Mouse (Mus musculus): Measurements from ENCODE around the gene Elmod3.

Gene Elmod3

GRCm38 (mm10) chr6:72537998-72538500 lies 60.2 kb downstream of the Elmod3 start:
- ChIA-PET POLR2A (interaction anchor here (0.5 to 7.7 kb wide), 25 partner anchors 10 to 384 kb away, joined by 3 to 180 read pairs (median 4); partner anchors contain the start of genes Mat2a (in 3 of the 4), Ggcx (in 2 of the 4), Elmod3 (in 1 of the 4) and Retsat (in 1 of the 4)), CTCF (interaction anchor here in 3 of 4 experiments (0.6 to 1.9 kb wide), 7 partner anchors 15 to 207 kb away, joined by 3 to 10 read pairs (median 3); partner anchors contain the start of gene Ggcx (in 1 of the 3))

DNA sequence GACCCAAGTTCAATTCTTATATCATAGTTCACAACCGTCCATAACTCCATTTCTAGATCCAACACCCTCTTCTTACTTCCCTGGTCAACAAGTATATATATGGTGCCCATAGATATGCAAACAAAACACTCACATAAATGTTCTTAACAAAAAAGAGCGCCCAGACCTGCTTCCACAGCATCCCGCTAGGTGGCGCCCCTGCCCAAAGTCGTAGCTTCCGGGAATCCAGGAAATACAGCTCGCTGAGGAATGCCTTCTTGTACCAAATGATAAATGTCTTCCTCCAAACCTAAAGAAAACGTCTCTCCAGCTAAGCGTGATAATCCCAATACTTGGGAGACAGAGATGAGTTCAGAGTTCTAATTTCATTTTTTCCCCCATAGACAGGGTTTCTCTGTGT lies 63.0 kb downstream of the Elmod3 start:
- ChIA-PET CTCF (interaction anchor here (0.5 to 4.0 kb wide), 88 partner anchors 8 to 1039 kb away, joined by 3 to 82 read pairs (median 4); partner anchors contain the start of genes Vamp8 (in 3 of the 4), Ggcx (in 2 of the 4), Capg (in 1 of the 4) and Dnah6 (in 1 of the 4)), POLR2A (interaction anchor here (0.6 to 7.7 kb wide), 38 partner anchors 9 to 380 kb away, joined by 3 to 180 read pairs (median 5); partner anchors contain the start of genes Mat2a (in 4 of the 4), Capg (in 2 of the 4), Ggcx (in 2 of the 4) and Elmod3 (in 1 of the 4))

- POLR2A ChIA-PET, result interaction anchor here (0.6 to 7.7 kb wide), 51 partner anchors 10 to 1040 kb away, joined by 3 to 180 read pairs (median 4); partner anchors contain the start of genes Mat2a (in 4 of the 4), Ggcx (in 3 of the 4), Capg (in 1 of the 4) and Elmod3 (in 1 of the 4)
Measured at GRCm38 (mm10) chr6:72534035-72534809, 64.0 kb downstream of the Elmod3 start.

DNA sequence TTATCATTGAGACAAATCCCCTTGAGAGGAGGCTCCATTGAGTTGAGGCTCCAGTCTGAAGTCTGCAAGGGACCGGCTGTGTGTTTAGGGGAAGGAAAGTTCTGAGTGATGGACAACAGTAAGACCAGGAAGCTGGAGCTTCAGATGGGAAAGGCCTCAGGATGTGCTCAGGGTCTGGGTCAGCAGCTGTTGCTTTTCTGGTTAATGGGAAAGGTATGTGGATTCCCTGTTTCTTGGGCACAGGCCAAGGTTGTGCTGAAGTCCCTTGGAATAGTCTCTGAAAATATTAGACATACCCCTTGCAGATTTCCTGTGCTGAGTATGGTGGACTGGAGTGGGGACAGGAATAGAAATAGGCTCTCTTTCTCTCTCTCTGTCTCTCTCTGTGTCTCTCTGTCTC lies 64.7 kb downstream of the Elmod3 start:
- ChIA-PET POLR2A (interaction anchor here (0.6 to 11.3 kb wide), 40 partner anchors 10 to 778 kb away, joined by 3 to 180 read pairs (median 6); partner anchors contain the start of genes Mat2a (in 4 of the 4), Ggcx (in 3 of the 4) and Capg (in 1 of the 4)), CTCF (interaction anchor here (0.5 to 4.0 kb wide), 58 partner anchors 9 to 1371 kb away, joined by 3 to 82 read pairs (median 4); partner anchors contain the start of genes Ggcx (in 2 of the 4), Capg (in 1 of the 4), Mat2a (in 1 of the 4) and Retsat (in 1 of the 4))

More at GRCm38 (mm10) chr6:72534035-72534809, 64.0 kb downstream of the Elmod3 start:
- CTCF ChIA-PET, result interaction anchor here (0.5 to 4.0 kb wide), 98 partner anchors 9 to 1372 kb away, joined by 3 to 82 read pairs (median 4); partner anchors contain the start of genes Ggcx (in 2 of the 4), Capg (in 1 of the 4), Mat2a (in 1 of the 4) and Retsat (in 1 of the 4)

GRCm38 (mm10) chr6:72532580-72532979 lies 65.6 kb downstream of the Elmod3 start:
- ChIA-PET POLR2A (interaction anchor here in 3 of 4 experiments (0.9 to 11.3 kb wide), 13 partner anchors 17 to 119 kb away, joined by 3 to 165 read pairs (median 5); partner anchors contain the start of genes Mat2a (in 3 of the 3) and Ggcx (in 1 of the 3)), CTCF (interaction anchor here (0.5 to 4.0 kb wide), 16 partner anchors 17 to 808 kb away, joined by 3 to 82 read pairs (median 3); partner anchors contain the start of genes Elmod3 (in 1 of the 4), Mat2a (in 1 of the 4) and Retsat (in 1 of the 4))

GRCm38 (mm10) chr6:72528410-72529151 lies 69.6 kb downstream of the Elmod3 start:
- ChIA-PET CTCF (interaction anchor here in 2 of 4 experiments (0.7 to 1.3 kb wide), 3 partner anchors 40 to 262 kb away, joined by 3 read pairs; partner anchors contain the start of gene Mat2a (in 1 of the 2)), POLR2A (interaction anchor here (0.7 to 11.3 kb wide), 7 partner anchors 15 to 97 kb away, joined by 3 to 165 read pairs (median 3); partner anchors contain the start of gene Mat2a (in 2 of the 4))

- POLR2A ChIA-PET, result interaction anchor here in 1 of 4 experiments (11.3 kb wide), 1 partner anchor 93 kb away, joined by 165 read pairs; the partner anchor contains the start of gene Mat2a
- CTCF ChIA-PET, result no interaction called here
Measured at GRCm38 (mm10) chr6:72527070-72527469, 71.1 kb downstream of the Elmod3 start.

DNA sequence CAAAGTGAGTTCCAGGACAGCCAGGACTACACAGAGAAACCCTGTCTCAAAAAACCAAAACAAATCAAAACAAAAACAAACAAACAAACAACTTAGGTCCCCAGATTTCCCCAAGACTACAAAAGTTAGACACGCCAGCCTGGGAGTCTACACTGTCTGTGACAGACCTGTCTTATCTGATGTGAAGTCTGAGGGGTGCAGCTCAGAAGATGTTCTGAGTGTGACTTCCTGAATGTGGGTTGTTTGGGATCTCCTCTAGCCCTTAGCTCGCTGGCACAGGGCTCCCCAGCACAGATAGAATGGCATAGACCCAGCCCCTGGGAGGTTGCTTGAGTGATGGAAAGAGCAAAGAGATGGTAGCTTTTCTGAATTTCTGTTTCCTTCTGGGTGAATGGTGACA lies 74.1 kb downstream of the Elmod3 start:
- POLR2A ChIA-PET, result interaction anchor here in 3 of 4 experiments (1.2 to 11.3 kb wide), 6 partner anchors 10 to 121 kb away, joined by 3 to 165 read pairs (median 5); partner anchors contain the start of gene Mat2a (in 2 of the 3)
- CTCF ChIA-PET, result interaction anchor here in 3 of 4 experiments (0.5 to 2.1 kb wide), 5 partner anchors 10 to 29 kb away, joined by 3 to 7 read pairs (median 4); no protein-coding TSS in a partner anchor

DNA sequence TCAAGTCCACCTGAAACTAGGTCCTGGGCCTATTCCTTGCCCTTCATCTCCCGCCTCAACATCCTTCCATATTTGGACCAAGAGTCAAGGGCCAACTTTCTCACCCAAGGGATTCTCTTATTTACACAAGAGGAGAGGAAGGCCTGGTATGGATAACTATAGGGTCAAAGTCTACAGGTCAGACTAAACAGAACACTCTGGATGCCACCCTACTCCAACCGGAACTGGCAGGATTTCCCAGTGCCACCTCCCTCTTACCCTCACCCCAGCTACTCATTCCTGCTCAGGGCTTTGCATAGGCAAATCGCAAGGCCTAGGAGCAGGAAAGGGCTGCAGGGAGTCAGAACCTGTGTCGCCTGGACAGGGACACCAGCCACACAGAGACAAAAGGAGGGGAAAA lies 75.0 kb downstream of the Elmod3 start:
- CTCF ChIA-PET, result interaction anchor here in 1 of 4 experiments (2.1 kb wide), 1 partner anchor 11 kb away, joined by 7 read pairs; no protein-coding TSS in a partner anchor
- POLR2A ChIA-PET, result interaction anchor here (0.5 to 11.3 kb wide), 10 partner anchors 9 to 89 kb away, joined by 3 to 165 read pairs (median 4); partner anchors contain the start of gene Mat2a (in 3 of the 4)

GRCm38 (mm10) chr6:72522288-72522687 lies 75.9 kb downstream of the Elmod3 start:
- POLR2A ChIA-PET, result interaction anchor here in 3 of 4 experiments (0.5 to 11.3 kb wide), 5 partner anchors 8 to 298 kb away, joined by 3 to 165 read pairs (median 6); partner anchors contain the start of gene Mat2a (in 1 of the 3)
- CTCF ChIA-PET, result interaction anchor here in 1 of 4 experiments (0.6 kb wide), 1 partner anchor 95 kb away, joined by 3 read pairs; no protein-coding TSS in a partner anchor

DNA sequence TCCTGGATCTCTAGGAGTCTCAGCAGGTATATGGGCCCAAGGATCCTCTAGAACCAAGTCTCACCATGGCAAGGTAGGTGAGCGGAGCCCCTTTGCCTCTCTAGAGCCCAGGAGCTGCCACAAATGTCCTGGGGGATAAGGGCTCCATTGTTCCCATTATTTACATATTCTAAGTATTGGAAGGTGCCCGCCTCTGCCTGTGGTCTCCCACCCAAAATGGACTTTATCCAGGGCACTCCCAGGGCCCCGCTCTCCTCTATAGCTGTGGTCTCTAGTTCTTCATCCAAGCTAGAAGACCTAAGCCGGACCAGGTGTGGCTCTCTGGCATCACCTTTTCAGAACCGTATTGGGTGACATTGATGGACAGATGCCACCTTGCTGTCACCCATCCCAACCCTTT lies 76.6 kb downstream of the Elmod3 start, which contains the start of gene Sh2d6:
Gene Sh2d6 (minus strand): TSS at position 101 of the 400 bp plus-strand sequence.
- CTCF ChIA-PET, result interaction anchor here in 2 of 4 experiments (0.7 to 0.9 kb wide), 2 partner anchors 13 to 103 kb away, joined by 3 read pairs; no protein-coding TSS in a partner anchor
- POLR2A ChIA-PET, result interaction anchor here in 1 of 4 experiments (0.6 to 3.5 kb wide), 6 partner anchors 8 to 505 kb away, joined by 3 to 28 read pairs (median 5); partner anchors contain the start of gene Mat2a

GRCm38 (mm10) chr6:72520904-72521303 lies 77.3 kb downstream of the Elmod3 start:
- POLR2A ChIA-PET, result interaction anchor here in 2 of 4 experiments (1.0 to 3.5 kb wide), 7 partner anchors 8 to 89 kb away, joined by 3 to 28 read pairs (median 8); partner anchors contain the start of gene Mat2a (in 2 of the 2)
- CTCF ChIA-PET, result interaction anchor here in 2 of 4 experiments (0.7 to 0.9 kb wide), 2 partner anchors 14 to 102 kb away, joined by 3 read pairs; no protein-coding TSS in a partner anchor

GRCm38 (mm10) chr6:72519892-72520663 lies 78.1 kb downstream of the Elmod3 start:
- ChIA-PET CTCF (no interaction called here), POLR2A (interaction anchor here (0.6 to 3.5 kb wide), 15 partner anchors 8 to 172 kb away, joined by 3 to 28 read pairs (median 4); partner anchors contain the start of gene Mat2a (in 4 of the 4))

- ChIA-PET POLR2A (interaction anchor here (0.6 to 3.5 kb wide), 14 partner anchors 10 to 289 kb away, joined by 3 to 28 read pairs (median 5); partner anchors contain the start of gene Mat2a (in 4 of the 4)), CTCF (interaction anchor here in 1 of 4 experiments (0.7 kb wide), 1 partner anchor 109 kb away, joined by 9 read pairs; no protein-coding TSS in a partner anchor)
Measured at GRCm38 (mm10) chr6:72519303-72519702, 78.9 kb downstream of the Elmod3 start.

DNA sequence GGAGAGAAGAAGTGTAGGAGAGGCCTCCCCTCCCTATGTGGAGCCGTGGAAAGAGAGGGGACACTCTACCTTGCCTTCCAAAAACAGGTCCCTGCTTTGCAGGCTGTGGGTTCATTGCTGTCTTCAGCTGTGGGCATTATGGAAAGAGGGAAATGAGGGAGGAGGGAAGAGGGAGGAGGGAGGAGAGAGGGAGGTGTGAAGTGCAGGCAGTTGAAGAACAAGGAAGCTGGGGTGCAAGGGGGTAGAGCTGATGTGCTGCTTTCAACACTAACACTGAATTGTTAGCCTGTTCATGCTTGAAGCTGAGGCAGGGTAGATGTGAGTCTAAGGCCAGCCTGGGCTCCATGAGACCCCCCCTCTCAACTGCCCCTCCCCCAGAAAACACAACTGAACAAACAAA lies 79.4 kb downstream of the Elmod3 start:
- ChIA-PET CTCF (interaction anchor here in 1 of 4 experiments (0.7 kb wide), 1 partner anchor 109 kb away, joined by 9 read pairs; no protein-coding TSS in a partner anchor), POLR2A (interaction anchor here in 3 of 4 experiments (0.6 to 3.5 kb wide), 10 partner anchors 9 to 289 kb away, joined by 3 to 28 read pairs (median 6); partner anchors contain the start of gene Mat2a (in 2 of the 3))
